Mouse (Mus musculus) heart, adult 2 months (tissue): ENCODE measurements at regions not wholly inside any gene's neighbourhood (a gene's known extent, or its start where the extent isn't known, plus 50 kb on each side); places are given as distances from the start of the nearest gene placed in this dataset.

Source experiments
- CTCF ChIP-seq: fragments of 200-600 bp; IDR thresholded peaks from 2 replicates; pipeline ENCODE4 v1.8.1; 2022; ENCODE audit warnings: antibody characterized with exemption, mild to moderate bottlenecking, moderate library complexity
- POLR2A ChIP-seq: fragments of 200-500 bp; IDR thresholded peaks from 2 replicates; pipeline ENCODE4 v1.6.1; 2011; ENCODE audit warnings: mild to moderate bottlenecking, low read depth, low read length, control low read depth; ENCODE audit not compliant: insufficient read depth

GRCm38 (mm10) chr15:97178286-97178685, 68.6 kb upstream of the Pced1b start:
- TF ChIP-seq CTCF, result no peak
- no peak for TF ChIP-seq POLR2A
